Mouse (Mus musculus): ENCODE measurements around the gene Fgfr2. TPM values are rescaled to one million over a fixed set of nuclear protein-coding genes. Genes with fewer than 3 reads are reported as not detected.

The Fgfr2 gene
- polyA plus RNA-seq, 1 experiment from 2014 or later: 86.9 TPM

GRCm38 (mm10) chr7:132581441-132581840, 541.7 kb downstream of the Fgfr2 start:
- Histone ChIP-seq H3K9ac (ENCODE audit: low read length) (no peak overlapping the region), H3K4me2 (ENCODE audit: low read depth) (no peak overlapping the region), H3K36me3 (ENCODE audit: control insufficient read depth, insufficient read depth, low read length) (no peaks in the 10 kb centered on the region), H3K4me1 (ENCODE audit: control insufficient read depth, insufficient read depth, low read length) (peaks cover 3% of the 10 kb centered on the region; the same call in 1 of the 2 replicates), H3K27me3 (ENCODE audit: control insufficient read depth, insufficient read depth, low read length) (no peaks in the 10 kb centered on the region), H3K4me3 (ENCODE audit: low read depth, low read length) (no peak overlapping the region), H3K9me3 (ENCODE audit: control insufficient read depth, low read length) (no peaks in the 10 kb centered on the region), H3K27ac (ENCODE audit: low read depth, low read length) (no peak overlapping the region)
- WGBS: 91% methylated on average over 2 of the region's 2 CpGs
- ATAC-seq (ENCODE audit: insufficient read depth, low FRiP score, low TSS enrichment) (no peak), DNase-seq (ENCODE audit: low spot score) (no peak)

DNA sequence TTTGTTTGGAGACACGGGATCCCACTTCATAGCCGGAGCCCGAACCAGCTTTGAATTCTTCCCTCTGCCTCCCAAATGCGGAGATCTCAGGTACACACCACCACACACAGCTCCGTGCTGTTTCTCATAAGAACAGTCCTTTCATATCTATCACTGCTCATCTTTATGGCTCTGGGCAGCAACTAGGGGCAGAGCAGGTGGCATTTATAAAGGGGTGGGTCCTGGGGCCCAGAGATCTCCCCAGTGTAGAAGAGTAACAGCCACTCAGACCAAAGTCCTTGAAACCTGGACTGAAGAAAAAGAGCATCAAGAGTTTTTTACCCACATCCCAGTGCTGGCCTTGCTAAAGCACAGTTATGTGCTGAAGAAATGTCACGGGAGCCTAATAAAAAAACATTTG, 542.6 kb downstream of the Fgfr2 start:
- H3K4me1 ChIP-seq (ENCODE audit: control insufficient read depth, insufficient read depth, low read length): peaks cover 3% of the 10 kb centered on the region; the same call in 1 of the 2 replicates
- WGBS: 86% methylated on average over 6 of the region's 6 CpGs
- ATAC-seq (ENCODE audit: insufficient read depth, low FRiP score, low TSS enrichment): no peak
- H3K9me3 ChIP-seq (ENCODE audit: control insufficient read depth, low read length): no peaks in the 10 kb centered on the region
- H3K9ac ChIP-seq (ENCODE audit: low read length): no peak overlapping the region
- no peak for DNase-seq (ENCODE audit: low spot score)
- H3K27ac ChIP-seq (ENCODE audit: low read depth, low read length): no peak overlapping the region
- H3K4me3 ChIP-seq (ENCODE audit: low read depth, low read length): no peak overlapping the region
- H3K27me3 ChIP-seq (ENCODE audit: control insufficient read depth, insufficient read depth, low read length): no peaks in the 10 kb centered on the region
- no peak overlapping the region for H3K4me2 ChIP-seq (ENCODE audit: low read depth)
- no peaks in the 10 kb centered on the region for H3K36me3 ChIP-seq (ENCODE audit: control insufficient read depth, insufficient read depth, low read length)

DNA sequence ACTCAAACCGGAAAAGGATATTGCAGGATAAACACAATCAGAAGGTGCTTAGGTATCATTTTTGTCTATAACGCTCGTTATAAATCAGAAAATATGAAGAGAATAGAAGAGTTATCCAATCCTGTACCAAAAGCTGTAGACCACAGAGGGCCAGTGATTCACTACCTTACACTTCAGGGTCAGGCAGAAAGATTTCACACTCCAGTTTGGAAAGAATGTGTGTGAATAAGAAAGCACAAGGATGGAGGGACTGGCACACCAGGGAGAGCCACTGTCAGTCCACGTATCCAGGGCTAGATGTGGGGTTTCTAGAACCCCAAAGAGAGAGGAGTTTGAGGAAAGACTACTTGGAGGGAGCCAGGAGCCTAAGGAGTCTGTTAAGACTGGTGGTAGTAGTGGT, 546.3 kb downstream of the Fgfr2 start:
- 61% methylated on average over 4 of the region's 4 CpGs for WGBS
- Histone ChIP-seq H3K9ac (ENCODE audit: low read length) (no peak overlapping the region), H3K36me3 (ENCODE audit: control insufficient read depth, insufficient read depth, low read length) (no peaks in the 10 kb centered on the region), H3K4me1 (ENCODE audit: control insufficient read depth, insufficient read depth, low read length) (peaks cover 13% of the 10 kb centered on the region; the same call in 1 of the 2 replicates), H3K27ac (ENCODE audit: low read depth, low read length) (no peak overlapping the region), H3K9me3 (ENCODE audit: control insufficient read depth, low read length) (no peaks in the 10 kb centered on the region), H3K4me2 (ENCODE audit: low read depth) (peak overlapping the region; percentile 82), H3K27me3 (ENCODE audit: control insufficient read depth, insufficient read depth, low read length) (no peaks in the 10 kb centered on the region), H3K4me3 (ENCODE audit: low read depth, low read length) (no peak overlapping the region)
- DNase-seq (ENCODE audit: low spot score): no peak
- ATAC-seq (ENCODE audit: insufficient read depth, low FRiP score, low TSS enrichment): no peak

GRCm38 (mm10) chr7:132576116-132576650, 547.0 kb downstream of the Fgfr2 start, which contains the start of gene Oat:
TSS of gene Oat (minus strand) at chr7:132576398.
- no peaks in the 10 kb centered on the region for H3K9me3 ChIP-seq (ENCODE audit: control insufficient read depth, low read length)
- H3K27ac ChIP-seq (ENCODE audit: low read depth, low read length): peak within 1 kb of the TSS; percentile 77
- peak; percentile 99 for ATAC-seq (ENCODE audit: insufficient read depth, low FRiP score, low TSS enrichment)
- WGBS: under 1% methylated on average over 42 of the region's 49 CpGs
- peak within 1 kb of the TSS; percentile 66 for H3K9ac ChIP-seq (ENCODE audit: low read length)
- H3K4me3 ChIP-seq (ENCODE audit: low read depth, low read length): peak within 1 kb of the TSS; percentile 67
- peak; percentile 96 for DNase-seq (ENCODE audit: low spot score)
- peak within 1 kb of the TSS; percentile 82 for H3K4me2 ChIP-seq (ENCODE audit: low read depth)
- no peaks in the 10 kb centered on the region for H3K27me3 ChIP-seq (ENCODE audit: control insufficient read depth, insufficient read depth, low read length)
- H3K4me1 ChIP-seq (ENCODE audit: control insufficient read depth, insufficient read depth, low read length): peaks cover 13% of the 10 kb centered on the region; the same call in 1 of the 2 replicates
- H3K36me3 ChIP-seq (ENCODE audit: control insufficient read depth, insufficient read depth, low read length): no peaks in the 10 kb centered on the region

- H3K9me3 ChIP-seq (ENCODE audit: control insufficient read depth, low read length): no peaks in the 10 kb centered on the region
- peak overlapping the region; percentile 77 for H3K27ac ChIP-seq (ENCODE audit: low read depth, low read length)
- peak overlapping the region; percentile 82 for H3K4me2 ChIP-seq (ENCODE audit: low read depth)
- peak overlapping the region; percentile 66 for H3K9ac ChIP-seq (ENCODE audit: low read length)
- peaks cover 13% of the 10 kb centered on the region; the same call in 1 of the 2 replicates for H3K4me1 ChIP-seq (ENCODE audit: control insufficient read depth, insufficient read depth, low read length)
- WGBS: under 1% methylated on average over 13 of the region's 13 CpGs
- peak; percentile 87 for DNase-seq (ENCODE audit: low spot score)
- H3K36me3 ChIP-seq (ENCODE audit: control insufficient read depth, insufficient read depth, low read length): no peaks in the 10 kb centered on the region
- ATAC-seq (ENCODE audit: insufficient read depth, low FRiP score, low TSS enrichment): peak; percentile 85
- H3K4me3 ChIP-seq (ENCODE audit: low read depth, low read length): peak overlapping the region; percentile 67
- no peaks in the 10 kb centered on the region for H3K27me3 ChIP-seq (ENCODE audit: control insufficient read depth, insufficient read depth, low read length)
These were observed 547.5 kb downstream of the Fgfr2 start for GRCm38 (mm10) chr7:132575623-132576022.

GRCm38 (mm10) chr7:132574646-132575045, 548.5 kb downstream of the Fgfr2 start:
- H3K4me3 ChIP-seq (ENCODE audit: low read depth, low read length): no peak overlapping the region
- H3K27me3 ChIP-seq (ENCODE audit: control insufficient read depth, insufficient read depth, low read length): no peaks in the 10 kb centered on the region
- H3K9ac ChIP-seq (ENCODE audit: low read length): no peak overlapping the region
- H3K4me2 ChIP-seq (ENCODE audit: low read depth): no peak overlapping the region
- 93% methylated on average over 5 of the region's 5 CpGs for WGBS
- no peak overlapping the region for H3K27ac ChIP-seq (ENCODE audit: low read depth, low read length)
- peaks cover 13% of the 10 kb centered on the region; the same call in 1 of the 2 replicates for H3K4me1 ChIP-seq (ENCODE audit: control insufficient read depth, insufficient read depth, low read length)
- no peak for DNase-seq (ENCODE audit: low spot score)
- no peak for ATAC-seq (ENCODE audit: insufficient read depth, low FRiP score, low TSS enrichment)
- no peaks in the 10 kb centered on the region for H3K9me3 ChIP-seq (ENCODE audit: control insufficient read depth, low read length)
- no peaks in the 10 kb centered on the region for H3K36me3 ChIP-seq (ENCODE audit: control insufficient read depth, insufficient read depth, low read length)

DNA sequence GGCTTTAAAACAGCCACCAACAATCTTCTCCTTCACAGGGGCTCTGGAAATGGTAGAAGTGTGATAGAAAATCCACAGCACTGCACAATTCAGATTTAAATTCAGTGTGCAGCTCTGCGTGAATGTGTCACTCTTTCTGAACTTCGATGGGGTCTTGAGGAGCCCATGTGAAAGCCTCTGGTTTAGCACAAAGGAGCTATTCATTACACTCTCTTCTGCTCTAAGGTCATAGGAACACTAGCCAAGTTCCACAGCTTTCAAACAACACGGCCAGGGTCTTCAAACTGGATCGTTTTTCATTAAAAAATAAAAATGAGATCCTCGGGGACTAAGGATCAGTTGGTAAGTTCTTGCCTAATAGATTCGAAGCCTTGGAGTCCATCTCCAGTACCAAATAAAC, 549.9 kb downstream of the Fgfr2 start:
- no peak for ATAC-seq (ENCODE audit: insufficient read depth, low FRiP score, low TSS enrichment)
- Histone ChIP-seq H3K4me3 (ENCODE audit: low read depth, low read length) (no peak overlapping the region), H3K36me3 (ENCODE audit: control insufficient read depth, insufficient read depth, low read length) (no peaks in the 10 kb centered on the region; the same call in 1 of the 2 replicates), H3K4me1 (ENCODE audit: control insufficient read depth, insufficient read depth, low read length) (peaks cover 13% of the 10 kb centered on the region; the same call in 1 of the 2 replicates), H3K4me2 (ENCODE audit: low read depth) (no peak overlapping the region), H3K27ac (ENCODE audit: low read depth, low read length) (no peak overlapping the region), H3K27me3 (ENCODE audit: control insufficient read depth, insufficient read depth, low read length) (no peaks in the 10 kb centered on the region), H3K9me3 (ENCODE audit: control insufficient read depth, low read length) (no peaks in the 10 kb centered on the region), H3K9ac (ENCODE audit: low read length) (no peak overlapping the region)
- no peak for DNase-seq (ENCODE audit: low spot score)
- 49% methylated on average over 6 of the region's 6 CpGs for WGBS

DNA sequence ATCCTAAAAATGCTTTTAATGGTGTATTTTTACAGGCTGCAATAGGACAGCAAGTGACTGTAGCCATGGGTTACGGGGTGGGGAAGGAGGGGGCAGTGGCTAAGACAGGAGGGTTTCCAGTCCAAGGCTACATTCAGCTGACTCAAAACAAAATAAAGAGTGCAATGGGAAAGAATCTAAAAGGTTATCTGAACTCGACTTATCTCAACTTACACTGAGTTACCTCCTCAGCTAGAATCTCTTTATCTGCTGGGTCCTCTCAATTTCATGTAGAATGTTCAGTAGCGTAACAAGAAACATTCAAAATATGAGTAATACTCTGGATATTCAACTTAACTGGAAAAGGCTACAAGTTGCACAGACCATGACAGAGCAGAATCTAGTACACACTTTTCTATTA, 550.4 kb downstream of the Fgfr2 start:
- no peak for DNase-seq (ENCODE audit: low spot score)
- Histone ChIP-seq H3K36me3 (ENCODE audit: control insufficient read depth, insufficient read depth, low read length) (no peaks in the 10 kb centered on the region; the same call in 1 of the 2 replicates), H3K9me3 (ENCODE audit: control insufficient read depth, low read length) (no peaks in the 10 kb centered on the region), H3K4me2 (ENCODE audit: low read depth) (no peak overlapping the region), H3K27ac (ENCODE audit: low read depth, low read length) (no peak overlapping the region), H3K4me3 (ENCODE audit: low read depth, low read length) (no peak overlapping the region), H3K9ac (ENCODE audit: low read length) (no peak overlapping the region), H3K4me1 (ENCODE audit: control insufficient read depth, insufficient read depth, low read length) (peaks cover 13% of the 10 kb centered on the region; the same call in 1 of the 2 replicates), H3K27me3 (ENCODE audit: control insufficient read depth, insufficient read depth, low read length) (no peaks in the 10 kb centered on the region)
- WGBS: 83% methylated on average over 3 of the region's 3 CpGs
- no peak for ATAC-seq (ENCODE audit: insufficient read depth, low FRiP score, low TSS enrichment)

DNA sequence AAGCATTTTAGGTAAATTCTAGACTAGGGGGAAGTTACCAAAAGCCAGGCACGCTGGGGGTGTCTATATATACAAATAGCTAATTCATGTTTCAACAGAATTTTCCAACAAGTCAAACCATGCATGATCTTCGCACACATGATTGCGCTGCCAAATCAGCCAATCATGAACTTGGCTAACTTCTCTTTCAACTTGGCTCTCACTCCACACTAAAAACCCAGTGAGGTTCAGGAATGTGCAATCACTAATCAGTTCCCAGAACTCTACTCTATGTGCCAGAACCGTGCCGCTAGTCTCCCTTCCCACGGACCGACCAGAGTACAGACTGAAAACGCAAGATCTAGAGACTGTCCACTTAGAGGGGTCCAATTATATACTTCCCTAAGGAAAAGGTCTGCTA, 551.7 kb downstream of the Fgfr2 start:
- ATAC-seq (ENCODE audit: insufficient read depth, low FRiP score, low TSS enrichment) (no peak), DNase-seq (ENCODE audit: low spot score) (no peak)
- 92% methylated on average over 8 of the region's 8 CpGs for WGBS
- H3K9ac ChIP-seq (ENCODE audit: low read length): no peak overlapping the region
- no peak overlapping the region for H3K4me2 ChIP-seq (ENCODE audit: low read depth)
- H3K27me3 ChIP-seq (ENCODE audit: control insufficient read depth, insufficient read depth, low read length): no peaks in the 10 kb centered on the region
- no peaks in the 10 kb centered on the region for H3K9me3 ChIP-seq (ENCODE audit: control insufficient read depth, low read length)
- no peak overlapping the region for H3K4me3 ChIP-seq (ENCODE audit: low read depth, low read length)
- peaks cover 10% of the 10 kb centered on the region; the same call in 1 of the 2 replicates for H3K4me1 ChIP-seq (ENCODE audit: control insufficient read depth, insufficient read depth, low read length)
- H3K36me3 ChIP-seq (ENCODE audit: control insufficient read depth, insufficient read depth, low read length): no peaks in the 10 kb centered on the region; the same call in 1 of the 2 replicates
- no peak overlapping the region for H3K27ac ChIP-seq (ENCODE audit: low read depth, low read length)
